Mouse (Mus musculus) embryonic facial prominence, embryonic 15.5 days (tissue): ENCODE results near the gene Mphosph9. TPM values are rescaled to one million over a fixed set of nuclear protein-coding genes. Genes with fewer than 3 reads are reported as not detected.

Experiments
- polyA plus RNA-seq: library from polyadenylated mRNA; unstranded; fragments of >200 nt; fragmentation: Nextera tagmentation; extraction: Ambion mirVana; gene quantifications from 2 replicates; pipeline ENCODE4 v1.2.1, GENCODE M21; 2015

Mphosph9 gene
- polyA plus RNA-seq, 1 experiment from 2014 or later: 6.8 TPM

Other genes starting within 250 kb of the Mphosph9 start
- gene Abcb9, start 232.2 kb downstream of the Mphosph9 start, polyA plus RNA-seq: 2.4 and 2.9 TPM in 2 replicates
- gene Ogfod2, start 215.7 kb downstream of the Mphosph9 start, polyA plus RNA-seq: 21.8 and 25.7 TPM in 2 replicates
- gene Arl6ip4, start 211.9 kb downstream of the Mphosph9 start, polyA plus RNA-seq: 96.2 and 103 TPM in 2 replicates
- 5.0 and 5.9 TPM in 2 replicates for gene Pitpnm2, start 78.2 kb downstream of the Mphosph9 start, polyA plus RNA-seq
- gene 2810006K23Rik, start 117 bp upstream of the Mphosph9 start, polyA plus RNA-seq: 16.9 and 17.8 TPM in 2 replicates
- 48.7 and 66.6 TPM in 2 replicates for gene Cdk2ap1, start 35.1 kb upstream of the Mphosph9 start, polyA plus RNA-seq
- gene Sbno1, start 98.0 kb upstream of the Mphosph9 start, polyA plus RNA-seq: 75.9 and 76.7 TPM in 2 replicates
- 71.2 and 72.0 TPM in 2 replicates for gene Kmt5a, start 112.0 kb upstream of the Mphosph9 start, polyA plus RNA-seq
- 38.0 and 40.2 TPM in 2 replicates for gene Rilpl2, start 150.4 kb upstream of the Mphosph9 start, polyA plus RNA-seq
- gene Snrnp35, start 155.2 kb upstream of the Mphosph9 start, polyA plus RNA-seq: 26.3 and 26.5 TPM in 2 replicates
- gene Rilpl1, start 203.4 kb upstream of the Mphosph9 start, polyA plus RNA-seq: 23.2 and 25.1 TPM in 2 replicates
- gene Tmed2, start 212.7 kb upstream of the Mphosph9 start, polyA plus RNA-seq: 566 and 571 TPM in 2 replicates
- 14.9 and 17.7 TPM in 2 replicates for gene Ddx55, start 224.9 kb upstream of the Mphosph9 start, polyA plus RNA-seq